Mouse (Mus musculus) cortical plate, adult 2 months (tissue): ENCODE data around the gene Plxnc1.

Experiments used
- CTCF ChIP-seq: fragments of 200-500 bp; IDR thresholded peaks from 2 replicates; pipeline ENCODE4 v1.5.1; 2011; ENCODE audit warnings: mild to moderate bottlenecking, control low read depth, low read length; ENCODE audit not compliant: insufficient read depth; ENCODE audit errors: extremely low read depth
- POLR2A ChIP-seq: fragments of 200-500 bp; IDR thresholded peaks from 2 replicates; pipeline ENCODE4 v1.6.1; 2011; ENCODE audit warnings: mild to moderate bottlenecking, low read length, control low read depth; ENCODE audit not compliant: insufficient read depth; ENCODE audit errors: extremely low read depth

- TF ChIP-seq CTCF (no peak), POLR2A (no peak)
Observed at GRCm38 (mm10) chr10:94970221-94970620, 25.6 kb upstream of the Plxnc1 start.
